Mouse (Mus musculus): ENCODE data around the gene Cacng2. TPM values are rescaled to one million over a fixed set of nuclear protein-coding genes. Genes with fewer than 3 reads are reported as not detected.
"Not testable (repeated sequence)": the region's sequence is repeated elsewhere in the genome, so short reads cannot be mapped to it uniquely, and the experiment has no call there.

The Cacng2 gene
- polyA plus RNA-seq, 1 experiment from 2014 or later: 15.7 TPM

GRCm38 (mm10) chr15:78008206-78008605, 111.6 kb downstream of the Cacng2 start:
- not testable (repeated sequence) for H3K27ac ChIP-seq (ENCODE audit: low read depth, low read length); H3K4me3 ChIP-seq (ENCODE audit: low read length); H3K36me3 ChIP-seq (ENCODE audit: control insufficient read depth, insufficient read depth, low read length); H3K4me1 ChIP-seq (ENCODE audit: control insufficient read depth, insufficient read depth, low read depth, low read length); H3K9me3 ChIP-seq (ENCODE audit: control insufficient read depth, low read length); ATAC-seq; H3K4me2 ChIP-seq (ENCODE audit: low read length); H3K9ac ChIP-seq (ENCODE audit: low read depth, low read length); H3K27me3 ChIP-seq (replicated peaks; ENCODE audit: control insufficient read depth, insufficient read depth, low read length)
- 87% methylated on average over 8 of the region's 8 CpGs for WGBS

- Histone ChIP-seq H3K4me1 (ENCODE audit: control insufficient read depth, insufficient read depth, low read depth, low read length) (peaks cover 4% of the 10 kb centered on the region; the same call in 1 of the 2 replicates), H3K27ac (ENCODE audit: low read depth, low read length) (no peak overlapping the region), H3K36me3 (ENCODE audit: control insufficient read depth, insufficient read depth, low read length) (no peaks in the 10 kb centered on the region), H3K4me3 (ENCODE audit: low read length) (no peak overlapping the region), H3K27me3 (replicated peaks; ENCODE audit: control insufficient read depth, insufficient read depth, low read length) (no peaks in the 10 kb centered on the region), H3K9me3 (ENCODE audit: control insufficient read depth, low read length) (no peaks in the 10 kb centered on the region), H3K9ac (ENCODE audit: low read depth, low read length) (no peak overlapping the region), H3K4me2 (ENCODE audit: low read length) (no peak overlapping the region)
- ATAC-seq: no peak
- WGBS: 47% methylated on average over 9 of the region's 9 CpGs
Observed at GRCm38 (mm10) chr15:78003929-78004328, 115.9 kb downstream of the Cacng2 start.

- Histone ChIP-seq H3K9ac (ENCODE audit: low read depth, low read length) (no peak overlapping the region), H3K36me3 (ENCODE audit: control insufficient read depth, insufficient read depth, low read length) (no peaks in the 10 kb centered on the region), H3K27ac (ENCODE audit: low read depth, low read length) (no peak overlapping the region), H3K4me3 (ENCODE audit: low read length) (no peak overlapping the region), H3K27me3 (replicated peaks; ENCODE audit: control insufficient read depth, insufficient read depth, low read length) (no peaks in the 10 kb centered on the region), H3K9me3 (ENCODE audit: control insufficient read depth, low read length) (no peaks in the 10 kb centered on the region), H3K4me1 (ENCODE audit: control insufficient read depth, insufficient read depth, low read depth, low read length) (no peaks in the 10 kb centered on the region), H3K4me2 (ENCODE audit: low read length) (no peak overlapping the region)
- ATAC-seq: no peak
- 13% methylated on average over 5 of the region's 5 CpGs for WGBS
Observed at GRCm38 (mm10) chr15:78001400-78001799, 118.4 kb downstream of the Cacng2 start.

GRCm38 (mm10) chr15:77988541-77988940, 131.3 kb downstream of the Cacng2 start:
- Histone ChIP-seq H3K4me1 (ENCODE audit: control insufficient read depth, insufficient read depth, low read depth, low read length) (no peaks in the 10 kb centered on the region), H3K4me2 (ENCODE audit: low read length) (no peak overlapping the region), H3K4me3 (ENCODE audit: low read length) (no peak overlapping the region), H3K9ac (ENCODE audit: low read depth, low read length) (no peak overlapping the region), H3K9me3 (ENCODE audit: control insufficient read depth, low read length) (no peaks in the 10 kb centered on the region), H3K36me3 (ENCODE audit: control insufficient read depth, insufficient read depth, low read length) (no peaks in the 10 kb centered on the region), H3K27me3 (replicated peaks; ENCODE audit: control insufficient read depth, insufficient read depth, low read length) (no peaks in the 10 kb centered on the region), H3K27ac (ENCODE audit: low read depth, low read length) (no peak overlapping the region)
- ATAC-seq: peak; percentile 30; the same call in 1 of the 2 replicates
- WGBS: 65% methylated on average over 5 of the region's 5 CpGs

GRCm38 (mm10) chr15:77983391-77983790, 136.4 kb downstream of the Cacng2 start:
- Histone ChIP-seq H3K27ac (ENCODE audit: low read depth, low read length) (no peak overlapping the region), H3K36me3 (ENCODE audit: control insufficient read depth, insufficient read depth, low read length) (no peaks in the 10 kb centered on the region), H3K4me2 (ENCODE audit: low read length) (no peak overlapping the region), H3K9ac (ENCODE audit: low read depth, low read length) (no peak overlapping the region), H3K27me3 (replicated peaks; ENCODE audit: control insufficient read depth, insufficient read depth, low read length) (no peaks in the 10 kb centered on the region), H3K9me3 (ENCODE audit: control insufficient read depth, low read length) (no peaks in the 10 kb centered on the region), H3K4me1 (ENCODE audit: control insufficient read depth, insufficient read depth, low read depth, low read length) (peaks cover 4% of the 10 kb centered on the region; the same call in 1 of the 2 replicates), H3K4me3 (ENCODE audit: low read length) (no peak overlapping the region)
- 49% methylated on average over 3 of the region's 3 CpGs for WGBS
- no peak for ATAC-seq

- Histone ChIP-seq H3K4me3 (ENCODE audit: low read length) (no peak overlapping the region), H3K4me2 (ENCODE audit: low read length) (no peak overlapping the region), H3K27me3 (replicated peaks; ENCODE audit: control insufficient read depth, insufficient read depth, low read length) (no peaks in the 10 kb centered on the region), H3K9ac (ENCODE audit: low read depth, low read length) (peak overlapping the region; percentile 36; the same call in 1 of the 2 replicates), H3K4me1 (ENCODE audit: control insufficient read depth, insufficient read depth, low read depth, low read length) (peaks cover 4% of the 10 kb centered on the region; the same call in 1 of the 2 replicates), H3K9me3 (ENCODE audit: control insufficient read depth, low read length) (no peaks in the 10 kb centered on the region), H3K36me3 (ENCODE audit: control insufficient read depth, insufficient read depth, low read length) (no peaks in the 10 kb centered on the region), H3K27ac (ENCODE audit: low read depth, low read length) (no peak overlapping the region)
- 21% methylated on average over 18 of the region's 18 CpGs for WGBS
- peak; percentile 82 for ATAC-seq
Observed at GRCm38 (mm10) chr15:77982195-77982939, 137.5 kb downstream of the Cacng2 start.

- Histone ChIP-seq H3K4me1 (ENCODE audit: control insufficient read depth, insufficient read depth, low read depth, low read length) (peaks cover 4% of the 10 kb centered on the region; the same call in 1 of the 2 replicates), H3K4me3 (ENCODE audit: low read length) (no peak overlapping the region), H3K9me3 (ENCODE audit: control insufficient read depth, low read length) (no peaks in the 10 kb centered on the region), H3K27ac (ENCODE audit: low read depth, low read length) (no peak overlapping the region), H3K9ac (ENCODE audit: low read depth, low read length) (no peak overlapping the region), H3K27me3 (replicated peaks; ENCODE audit: control insufficient read depth, insufficient read depth, low read length) (no peaks in the 10 kb centered on the region), H3K4me2 (ENCODE audit: low read length) (no peak overlapping the region), H3K36me3 (ENCODE audit: control insufficient read depth, insufficient read depth, low read length) (no peaks in the 10 kb centered on the region)
- WGBS: 77% methylated on average over 5 of the region's 5 CpGs
- no peak for ATAC-seq
Observed at GRCm38 (mm10) chr15:77981181-77981680, 138.6 kb downstream of the Cacng2 start.

- Histone ChIP-seq H3K27ac (ENCODE audit: low read depth, low read length) (no peak overlapping the region), H3K4me1 (ENCODE audit: control insufficient read depth, insufficient read depth, low read depth, low read length) (peaks cover 4% of the 10 kb centered on the region; the same call in 1 of the 2 replicates), H3K36me3 (ENCODE audit: control insufficient read depth, insufficient read depth, low read length) (no peaks in the 10 kb centered on the region), H3K27me3 (replicated peaks; ENCODE audit: control insufficient read depth, insufficient read depth, low read length) (no peaks in the 10 kb centered on the region; the same call in 1 of the 2 replicates), H3K9ac (ENCODE audit: low read depth, low read length) (no peak overlapping the region), H3K4me3 (ENCODE audit: low read length) (no peak overlapping the region), H3K4me2 (ENCODE audit: low read length) (no peak overlapping the region), H3K9me3 (ENCODE audit: control insufficient read depth, low read length) (no peaks in the 10 kb centered on the region)
- 87% methylated on average over 10 of the region's 10 CpGs for WGBS
- no peak for ATAC-seq
Observed at GRCm38 (mm10) chr15:77979427-77979865, 140.4 kb downstream of the Cacng2 start.

- Histone ChIP-seq H3K27ac (ENCODE audit: low read depth, low read length) (no peak overlapping the region), H3K4me2 (ENCODE audit: low read length) (no peak overlapping the region), H3K9me3 (ENCODE audit: control insufficient read depth, low read length) (no peaks in the 10 kb centered on the region), H3K27me3 (replicated peaks; ENCODE audit: control insufficient read depth, insufficient read depth, low read length) (no peaks in the 10 kb centered on the region; the same call in 1 of the 2 replicates), H3K4me3 (ENCODE audit: low read length) (no peak overlapping the region), H3K4me1 (ENCODE audit: control insufficient read depth, insufficient read depth, low read depth, low read length) (peaks cover 4% of the 10 kb centered on the region; the same call in 1 of the 2 replicates), H3K9ac (ENCODE audit: low read depth, low read length) (no peak overlapping the region), H3K36me3 (ENCODE audit: control insufficient read depth, insufficient read depth, low read length) (no peaks in the 10 kb centered on the region)
- no peak for ATAC-seq
- WGBS: 60% methylated on average over 3 of the region's 3 CpGs
Observed at GRCm38 (mm10) chr15:77977663-77978062, 142.2 kb downstream of the Cacng2 start.
